Mouse (Mus musculus): ENCODE data around the gene Odf2. TPM values are rescaled to one million over a fixed set of nuclear protein-coding genes. Genes with fewer than 3 reads are reported as not detected.
A peak's percentile ranks its signal among the peaks of the same experiment; 100 is the strongest.

The Odf2 gene
- polyA plus RNA-seq, 1 experiment from 2014 or later, result 70.8 TPM

GRCm38 (mm10) chr2:29961246-29961645 is 72.2 kb downstream of the Odf2 start:
- no peak for ATAC-seq (ENCODE audit: low FRiP score, low read depth)
- Histone ChIP-seq H3K4me1 (replicated peaks) (peaks cover 22% of the 10 kb centered on the region), H3K36me3 (peaks cover 37% of the 10 kb centered on the region), H3K27ac (replicated peaks) (no peak overlapping the region), H3K27me3 (no peaks in the 10 kb centered on the region), H3K9ac (no peak overlapping the region), H3K4me3 (no peak overlapping the region), H3K9me3 (no peaks in the 10 kb centered on the region), H3K4me2 (no peak overlapping the region)
- WGBS, result 94% methylated on average over 7 of the region's 7 CpGs

DNA sequence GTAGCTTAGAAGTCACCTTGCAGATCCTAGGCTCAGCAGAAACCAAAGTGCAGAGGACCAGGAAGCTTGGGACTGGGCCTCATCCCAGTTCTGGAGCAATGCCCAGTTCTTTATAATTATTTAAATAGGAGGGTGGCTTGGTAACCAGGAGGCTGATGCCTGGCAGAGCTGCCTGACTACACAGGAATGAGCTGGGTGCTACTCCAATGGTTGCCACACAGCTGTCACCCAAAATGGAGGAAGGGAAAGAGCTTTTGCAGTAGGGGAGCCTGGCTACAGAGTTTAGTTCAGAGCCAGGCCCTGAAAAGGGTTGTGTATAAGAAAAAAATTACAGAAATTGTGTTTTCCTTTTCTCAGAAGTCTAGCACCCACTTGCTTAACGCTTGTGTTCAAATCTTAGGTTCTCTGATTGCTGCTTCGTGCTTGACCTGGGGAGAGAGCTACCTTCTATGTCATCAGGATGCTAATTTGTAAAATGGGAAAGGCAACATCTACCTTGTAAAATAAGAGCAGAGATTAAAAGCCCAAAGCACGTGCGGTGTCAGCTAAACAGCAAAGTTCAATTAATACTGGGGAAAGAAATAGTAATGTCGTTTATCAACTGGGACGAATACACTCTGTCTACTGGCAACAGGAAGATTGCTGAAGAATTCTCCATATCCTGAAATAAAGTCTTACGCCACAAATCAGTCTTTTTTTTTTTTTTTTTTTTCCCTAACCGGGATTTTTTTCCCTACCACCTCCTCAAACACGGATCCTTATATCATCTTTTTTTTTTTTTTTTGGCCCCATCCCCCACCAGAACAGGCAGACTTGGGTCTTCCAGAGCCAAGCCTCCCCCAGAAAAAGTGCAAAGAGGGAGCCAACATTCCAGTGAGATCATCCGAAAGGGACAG is 75.6 kb downstream of the Odf2 start:
- Histone ChIP-seq H3K4me1 (replicated peaks) (peaks cover 54% of the 10 kb centered on the region), H3K9ac (peak overlapping the region; percentile 91), H3K9me3 (no peaks in the 10 kb centered on the region), H3K4me3 (peak overlapping the region; percentile 90), H3K36me3 (peaks cover 16% of the 10 kb centered on the region), H3K27me3 (no peaks in the 10 kb centered on the region), H3K4me2 (peak overlapping the region; percentile 73), H3K27ac (replicated peaks) (peak overlapping the region; percentile 97)
- WGBS, result 13% methylated on average over 10 of the region's 10 CpGs
- no peak for ATAC-seq (ENCODE audit: low FRiP score, low read depth)

- ATAC-seq (ENCODE audit: low FRiP score, low read depth), result peak; percentile 99
- Histone ChIP-seq H3K27ac (replicated peaks) (peak within 1 kb of the TSS; percentile 97), H3K9ac (peak within 1 kb of the TSS; percentile 99), H3K36me3 (peaks cover 18% of the 10 kb centered on the region), H3K4me1 (replicated peaks) (peaks cover 61% of the 10 kb centered on the region), H3K4me2 (peak within 1 kb of the TSS; percentile 73), H3K9me3 (no peaks in the 10 kb centered on the region), H3K27me3 (no peaks in the 10 kb centered on the region), H3K4me3 (peak within 1 kb of the TSS; percentile 90)
- WGBS, result under 1% methylated on average over 76 of the region's 82 CpGs
Measured at GRCm38 (mm10) chr2:29965250-29965843, 76.3 kb downstream of the Odf2 start, which contains the start of gene Sptan1. Sptan1 (plus strand) TSS chr2:29965560.

- Histone ChIP-seq H3K9me3 (no peaks in the 10 kb centered on the region), H3K4me1 (replicated peaks) (peaks cover 66% of the 10 kb centered on the region), H3K4me3 (peak overlapping the region; percentile 90), H3K27ac (replicated peaks) (peak overlapping the region; percentile 97), H3K27me3 (no peaks in the 10 kb centered on the region), H3K9ac (peak overlapping the region; percentile 99), H3K4me2 (peak overlapping the region; percentile 73), H3K36me3 (peaks cover 20% of the 10 kb centered on the region)
- ATAC-seq (ENCODE audit: low FRiP score, low read depth), result peak; percentile 36
- WGBS, result under 1% methylated on average over 40 of the region's 41 CpGs
Measured at GRCm38 (mm10) chr2:29965906-29966305, 76.9 kb downstream of the Odf2 start.

DNA sequence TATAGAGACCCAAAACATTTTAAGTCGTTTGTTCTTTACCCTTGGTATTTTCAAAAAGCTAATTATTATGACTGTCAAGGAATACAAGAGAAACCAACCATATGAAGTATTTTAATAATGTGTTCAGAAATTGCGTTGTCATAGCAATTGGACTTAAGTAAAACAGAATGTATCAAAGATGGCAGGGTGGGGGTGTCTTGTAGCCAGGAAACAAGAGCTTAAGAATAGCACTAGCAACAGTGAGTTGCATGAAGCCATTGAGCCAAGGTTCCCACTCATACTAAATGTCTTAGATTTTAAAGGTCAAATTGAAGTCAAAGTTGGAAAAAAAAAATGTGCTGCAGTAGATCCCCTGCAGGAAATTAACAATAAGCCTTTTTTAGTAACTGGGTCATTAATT is 77.8 kb downstream of the Odf2 start:
- WGBS, result 55% methylated on average over 2 of the region's 2 CpGs
- peaks cover 76% of the 10 kb centered on the region for H3K4me1 ChIP-seq (replicated peaks)
- H3K27ac ChIP-seq (replicated peaks), result peak overlapping the region; percentile 97

DNA sequence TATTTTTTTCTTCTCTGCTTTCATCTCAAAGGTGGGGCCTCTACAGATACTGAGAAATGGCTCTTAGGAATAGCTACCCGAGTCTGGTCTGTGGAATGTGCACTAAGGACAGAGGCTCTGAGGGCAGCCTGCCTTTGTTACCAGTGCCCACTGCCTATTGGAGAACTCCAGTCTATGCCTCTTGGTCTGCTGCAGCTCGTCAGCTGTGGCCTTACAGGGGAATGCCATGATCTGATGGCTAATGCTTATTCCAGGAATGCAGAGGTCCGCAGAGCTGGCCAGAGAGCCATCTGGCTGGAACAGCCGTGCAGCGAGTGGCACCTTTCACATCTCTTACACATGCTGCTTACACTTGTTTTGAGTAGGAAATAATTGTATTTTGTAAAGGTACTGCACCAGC is 78.7 kb downstream of the Odf2 start:
- H3K9me3 ChIP-seq, result no peaks in the 10 kb centered on the region
- H3K27ac ChIP-seq (replicated peaks), result 0 out of 2 replicates have a peak overlapping the region, but pooled peaks have one; percentile 28
- ATAC-seq (ENCODE audit: low FRiP score, low read depth), result no peak

More for the DNA sequence above, 77.8 kb downstream of the Odf2 start:
- H3K4me3 ChIP-seq, result peak overlapping the region; percentile 90
- peak overlapping the region; percentile 73 for H3K4me2 ChIP-seq
- peak overlapping the region; percentile 99 for H3K9ac ChIP-seq
- H3K9me3 ChIP-seq, result no peaks in the 10 kb centered on the region
- H3K36me3 ChIP-seq, result peaks cover 20% of the 10 kb centered on the region
- H3K27me3 ChIP-seq, result no peaks in the 10 kb centered on the region
- ATAC-seq (ENCODE audit: low FRiP score, low read depth), result no peak

GRCm38 (mm10) chr2:29968638-29969037 is 79.6 kb downstream of the Odf2 start:
- Histone ChIP-seq H3K4me3 (no peak overlapping the region), H3K27me3 (no peaks in the 10 kb centered on the region), H3K36me3 (peaks cover 20% of the 10 kb centered on the region), H3K9ac (peak overlapping the region; percentile 2; the same call in 1 of the 2 replicates), H3K4me2 (peak overlapping the region; percentile 73), H3K27ac (replicated peaks) (no peak overlapping the region), H3K4me1 (replicated peaks) (peaks cover 78% of the 10 kb centered on the region), H3K9me3 (no peaks in the 10 kb centered on the region)
- ATAC-seq (ENCODE audit: low FRiP score, low read depth), result no peak
- WGBS, result 87% methylated on average over 5 of the region's 5 CpGs

More for the DNA sequence above, 78.7 kb downstream of the Odf2 start:
- WGBS, result 39% methylated on average over 5 of the region's 5 CpGs
- H3K36me3 ChIP-seq, result peaks cover 20% of the 10 kb centered on the region
- H3K9ac ChIP-seq, result peak overlapping the region; percentile 30
- H3K4me1 ChIP-seq (replicated peaks), result peaks cover 85% of the 10 kb centered on the region
- peak overlapping the region; percentile 73 for H3K4me2 ChIP-seq
- peak overlapping the region; percentile 90 for H3K4me3 ChIP-seq
- no peaks in the 10 kb centered on the region for H3K27me3 ChIP-seq

DNA sequence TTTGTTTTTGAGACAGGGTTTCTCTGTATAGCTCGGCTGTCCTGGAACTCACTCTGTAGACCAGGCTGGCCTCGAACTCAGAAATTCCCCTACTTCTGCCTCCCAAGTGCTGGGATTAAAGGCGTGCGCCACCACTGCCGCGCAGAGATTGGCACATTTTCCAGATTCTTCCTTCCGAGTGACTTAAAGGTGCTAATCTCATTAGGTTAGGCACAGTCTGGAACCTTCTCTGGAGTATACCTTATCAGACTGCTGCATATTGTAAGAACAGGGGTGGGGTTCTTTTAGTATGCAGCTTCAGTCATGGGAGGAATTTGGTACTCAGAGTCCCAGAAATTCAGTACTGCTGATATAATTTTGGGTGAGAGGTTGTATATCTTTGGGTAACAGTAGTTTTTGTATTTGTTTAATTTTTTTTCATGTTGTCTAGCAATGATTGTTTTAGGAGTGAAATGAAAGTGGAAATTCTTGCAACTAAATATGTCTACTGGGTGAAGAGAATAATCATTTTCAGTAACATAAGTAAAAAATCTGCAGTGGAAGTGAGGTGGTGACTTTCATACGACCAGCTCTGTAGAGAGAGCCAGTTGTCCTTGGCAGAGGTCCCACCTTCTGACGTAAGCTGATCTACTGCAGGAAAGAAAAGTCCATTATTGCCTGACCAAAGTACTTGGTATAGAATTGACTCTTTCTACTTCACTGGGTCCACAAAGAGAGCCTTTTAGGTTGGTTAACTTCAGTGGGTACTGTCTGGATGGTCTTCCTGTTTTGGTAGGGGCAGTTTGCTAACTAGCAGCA is 83.0 kb downstream of the Odf2 start:
- Histone ChIP-seq H3K27ac (replicated peaks) (peak overlapping the region; percentile 60), H3K4me1 (replicated peaks) (peaks cover 60% of the 10 kb centered on the region), H3K27me3 (no peaks in the 10 kb centered on the region), H3K4me2 (no peak overlapping the region), H3K4me3 (no peak overlapping the region), H3K9me3 (no peaks in the 10 kb centered on the region), H3K9ac (no peak overlapping the region), H3K36me3 (peaks cover 34% of the 10 kb centered on the region)
- no peak; the same call in 1 of the 2 replicates for ATAC-seq (ENCODE audit: low FRiP score, low read depth)
- 73% methylated on average over 9 of the region's 9 CpGs for WGBS

DNA sequence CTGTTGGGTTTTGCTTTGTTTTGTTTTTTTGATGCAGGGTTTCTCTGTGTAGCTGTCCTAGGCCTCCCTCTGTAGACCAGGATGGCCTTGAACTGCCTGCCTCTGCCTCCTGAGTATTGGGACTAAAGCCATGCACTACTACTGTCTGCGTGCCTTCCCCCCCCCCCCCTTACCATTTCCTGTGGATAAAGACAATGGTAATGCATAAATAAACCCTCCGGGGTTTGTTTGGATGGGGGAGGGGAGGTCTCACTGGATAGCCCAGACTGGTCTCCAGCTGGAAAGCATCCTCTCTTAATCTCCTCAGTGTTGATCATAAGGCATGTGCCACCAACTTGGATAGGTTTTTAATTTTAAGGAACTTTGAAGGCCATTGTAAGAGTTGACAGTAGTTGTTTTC is 84.5 kb downstream of the Odf2 start:
- H3K9me3 ChIP-seq, result no peaks in the 10 kb centered on the region
- H3K27ac ChIP-seq (replicated peaks), result no peak overlapping the region
- H3K4me2 ChIP-seq, result no peak overlapping the region
- H3K27me3 ChIP-seq, result no peaks in the 10 kb centered on the region
- H3K9ac ChIP-seq, result no peak overlapping the region
- ATAC-seq (ENCODE audit: low FRiP score, low read depth), result no peak
- no peak overlapping the region for H3K4me3 ChIP-seq
- peaks cover 35% of the 10 kb centered on the region for H3K36me3 ChIP-seq
- 4% methylated on average over 2 of the region's 2 CpGs for WGBS
- peaks cover 49% of the 10 kb centered on the region for H3K4me1 ChIP-seq (replicated peaks)

DNA sequence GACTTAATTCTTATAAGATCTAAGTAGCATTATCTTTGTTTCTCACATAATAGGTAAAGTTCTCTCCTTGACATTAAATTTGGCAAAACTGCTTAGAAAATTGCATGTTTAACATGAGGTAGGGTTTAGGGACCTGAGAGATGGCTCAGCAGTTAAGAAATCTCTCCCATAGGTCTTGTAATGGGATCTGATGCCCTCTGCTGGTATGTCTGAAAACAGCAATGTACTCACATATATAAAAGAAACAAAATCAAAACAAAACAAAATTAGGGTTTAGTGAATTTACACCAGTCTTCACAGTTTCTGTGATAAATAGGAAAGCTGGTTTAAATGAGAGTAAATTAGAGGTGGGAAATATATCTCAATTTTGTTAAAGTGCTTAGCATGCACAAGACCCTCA is 88.3 kb downstream of the Odf2 start:
- H3K4me3 ChIP-seq, result no peak overlapping the region

DNA sequence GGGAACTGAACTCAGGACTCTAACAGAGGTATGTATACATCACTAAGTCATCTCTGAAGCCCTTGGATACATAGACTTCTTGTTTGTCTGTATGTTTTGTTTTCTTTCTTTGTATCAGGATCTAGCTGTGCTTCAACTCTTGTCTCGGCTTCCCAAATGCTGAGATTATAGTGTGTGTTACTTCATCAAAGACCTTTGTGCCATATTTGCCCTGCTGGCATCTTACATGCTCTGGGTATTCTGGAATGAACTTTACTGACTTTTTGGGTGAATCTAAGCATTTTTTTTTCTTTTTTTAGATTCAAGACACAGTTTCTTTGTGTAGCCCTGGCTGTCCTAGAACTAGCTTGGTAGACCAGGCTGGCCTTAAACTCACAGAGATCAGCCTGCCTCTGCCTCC is 91.6 kb downstream of the Odf2 start:
- Histone ChIP-seq H3K36me3 (peaks cover 86% of the 10 kb centered on the region), H3K27me3 (no peaks in the 10 kb centered on the region), H3K4me2 (no peak overlapping the region), H3K9me3 (no peaks in the 10 kb centered on the region), H3K4me3 (no peak overlapping the region), H3K27ac (replicated peaks) (no peak overlapping the region), H3K9ac (no peak overlapping the region), H3K4me1 (replicated peaks) (0 out of 2 replicates have a peak, but pooled peaks cover 6% of the 10 kb centered on the region)
- 100% methylated on average over 1 of the region's 1 CpGs for WGBS
- ATAC-seq (ENCODE audit: low FRiP score, low read depth), result no peak

More for the DNA sequence above, 88.3 kb downstream of the Odf2 start:
- no peak overlapping the region for H3K27ac ChIP-seq (replicated peaks)
- H3K9ac ChIP-seq, result no peak overlapping the region
- H3K36me3 ChIP-seq, result peaks cover 54% of the 10 kb centered on the region
- H3K4me2 ChIP-seq, result no peak overlapping the region
- H3K9me3 ChIP-seq, result no peaks in the 10 kb centered on the region
- H3K27me3 ChIP-seq, result no peaks in the 10 kb centered on the region
- peaks cover 13% of the 10 kb centered on the region for H3K4me1 ChIP-seq (replicated peaks)
- ATAC-seq (ENCODE audit: low FRiP score, low read depth), result no peak

Measured in hindbrain, embryonic 15.5 days (tissue).